Mouse (Mus musculus) testis, adult 10 weeks (tissue): ENCODE measurements around the gene Cyp1a1. TPM values are rescaled to one million over a fixed set of nuclear protein-coding genes. Genes with fewer than 3 reads are reported as not detected.

Source experiments
- polyA plus RNA-seq: library from polyadenylated mRNA; stranded (reverse); fragments of 350-450 nt; fragmentation: Illumina TruSeq; extraction: RNeasy Lipid Tissue Mini Kit (QIAGEN cat#74804); gene quantifications from one replicate; pipeline ENCODE4 v1.2.3, GENCODE M21; 2014; ENCODE audit warnings: low read depth, low replicate concordance

The Cyp1a1 gene
- not detected for polyA plus RNA-seq

GRCm38 (mm10) chr9:57687751-57688150 is at the start of gene Cyp1a1:
TSS of gene Cyp1a1 (plus strand) at chr9:57687928.

GRCm38 (mm10) chr9:57653283-57653682 is 34.4 kb upstream of the Cyp1a1 start, which contains the start of gene Csk:
TSS of gene Csk (minus strand) at chr9:57653631.

GRCm38 (mm10) chr9:57683520-57683919 is 4.2 kb upstream of the Cyp1a1 start, which contains the start of gene Cyp1a2:
TSS of gene Cyp1a2 (minus strand) at chr9:57683703.

GRCm38 (mm10) chr9:57708068-57708719 is 20.5 kb downstream of the Cyp1a1 start, which contains the start of gene Edc3:
TSS of gene Edc3 (plus strand) at chr9:57708540.

Other genes starting within 250 kb of the Cyp1a1 start
- 5.7 TPM for gene Ppcdc, start 247.8 kb upstream of the Cyp1a1 start, polyA plus RNA-seq
- gene Scamp5, start 219.9 kb upstream of the Cyp1a1 start, polyA plus RNA-seq = 1.2 TPM
- gene Rpp25, start 183.9 kb upstream of the Cyp1a1 start, polyA plus RNA-seq = 0.14 TPM
- gene Cox5a, start 166.7 kb upstream of the Cyp1a1 start, polyA plus RNA-seq = 491 TPM
- 3.2 TPM for gene Fam219b, start 150.4 kb upstream of the Cyp1a1 start, polyA plus RNA-seq
- gene Mpi, start 135.2 kb upstream of the Cyp1a1 start, polyA plus RNA-seq = 102 TPM
- gene Scamp2, start 127.0 kb upstream of the Cyp1a1 start, polyA plus RNA-seq = 26.7 TPM
- 1.7 TPM for gene Ulk3, start 98.5 kb upstream of the Cyp1a1 start, polyA plus RNA-seq
- not detected for gene Cplx3, start 81.6 kb upstream of the Cyp1a1 start, polyA plus RNA-seq
- not detected for gene Lman1l, start 67.2 kb upstream of the Cyp1a1 start, polyA plus RNA-seq
- gene Csk, start 34.3 kb upstream of the Cyp1a1 start, polyA plus RNA-seq = 1.2 TPM
- gene Cyp1a2, start 4.2 kb upstream of the Cyp1a1 start, polyA plus RNA-seq = 0.10 TPM
- gene Edc3, start 20.6 kb downstream of the Cyp1a1 start, polyA plus RNA-seq = 3.5 TPM
- 98.7 TPM for gene Clk3, start 77.9 kb downstream of the Cyp1a1 start, polyA plus RNA-seq
- gene Arid3b, start 148.9 kb downstream of the Cyp1a1 start, polyA plus RNA-seq = 14.5 TPM
- gene Ubl7, start 223.1 kb downstream of the Cyp1a1 start, polyA plus RNA-seq = 591 TPM